Mouse (Mus musculus) neural tube, embryonic 15.5 days (tissue): ENCODE measurements around the gene Rnase11. TPM values are rescaled to one million over a fixed set of nuclear protein-coding genes. Genes with fewer than 3 reads are reported as not detected.
A peak's percentile ranks its signal among the peaks of the same experiment; 100 is the strongest.

Source experiments
- ATAC-seq: fragments of 200-750 bp; cut with Nextera tagmentation; 2 replicates; pipeline ENCODE4 v1.8.0; 2017; ENCODE audit warnings: mild to moderate bottlenecking, moderate TSS enrichment, moderate library complexity; ENCODE audit not compliant: low FRiP score
- H3K27ac ChIP-seq: fragments of 300-500 bp; sonication (generic); replicated peaks from 2 replicates; pipeline ENCODE4 v1.5.1; 2015; ENCODE audit warnings: mild to moderate bottlenecking, inconsistent platforms
- H3K27me3 ChIP-seq: fragments of 300-500 bp; sonication (generic); replicated peaks from 2 replicates; pipeline ENCODE4 v1.6.1; 2015; ENCODE audit warnings: inconsistent platforms
- H3K36me3 ChIP-seq: fragments of 300-500 bp; sonication (generic); 2 replicates; pipeline ENCODE4 v1.6.1; 2015; ENCODE audit warnings: inconsistent platforms
- H3K4me1 ChIP-seq: fragments of 300-500 bp; sonication (generic); 2 replicates; pipeline ENCODE4 v1.6.1; 2015; ENCODE audit warnings: inconsistent platforms
- H3K4me2 ChIP-seq: fragments of 300-500 bp; sonication (generic); 2 replicates; pipeline ENCODE4 v1.6.1; 2015; ENCODE audit warnings: inconsistent platforms, mild to moderate bottlenecking, moderate library complexity
- H3K4me3 ChIP-seq: fragments of 300-500 bp; sonication (generic); replicated peaks from 2 replicates; pipeline ENCODE4 v1.5.1; 2015; ENCODE audit warnings: mild to moderate bottlenecking, inconsistent platforms
- H3K9ac ChIP-seq: fragments of 300-500 bp; sonication (generic); replicated peaks from 2 replicates; pipeline ENCODE4 v1.6.1; 2015; ENCODE audit warnings: mild to moderate bottlenecking, inconsistent platforms
- H3K9me3 ChIP-seq: fragments of 300-500 bp; sonication (generic); replicated peaks from 2 replicates; pipeline ENCODE4 v1.6.1; 2016; ENCODE audit warnings: inconsistent platforms
- WGBS: fragments of 180-500 bp; shearing (Covaris S2); methylation state at CpG from one replicate; pipeline ENCODE4 v1.1.7; 2015; ENCODE audit warnings: mixed read lengths; 5-methylcytosine and 5-hydroxymethylcytosine counted together
- polyA plus RNA-seq: library from polyadenylated mRNA; unstranded; fragments of >200 nt; fragmentation: Nextera tagmentation; extraction: Ambion mirVana; gene quantifications from 2 replicates; pipeline ENCODE4 v1.2.1, GENCODE M21; 2015

Gene Rnase11
- polyA plus RNA-seq, 1 experiment from 2014 or later: not detected

DNA sequence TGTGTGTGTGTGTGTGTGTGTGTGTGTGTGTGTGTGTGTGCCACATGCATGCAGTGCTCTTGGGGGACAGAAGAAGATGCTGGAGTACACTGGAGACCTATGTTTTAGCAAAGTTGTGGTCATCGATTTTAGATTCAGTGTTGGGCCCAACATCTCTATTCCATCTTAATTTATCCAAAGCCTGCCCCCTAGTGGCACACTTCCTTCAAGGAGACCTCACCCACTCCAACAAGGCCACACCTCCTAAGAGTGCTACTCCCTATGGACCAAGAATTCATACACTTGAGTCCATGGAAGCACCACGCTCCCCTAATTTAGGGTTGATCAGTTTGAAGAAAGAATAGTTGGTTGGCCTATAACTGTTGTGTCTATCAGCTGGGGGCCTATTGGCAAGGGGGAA is 19.7 kb upstream of the Rnase11 start:
- Histone ChIP-seq H3K36me3 (no peaks in the 10 kb centered on the region), H3K4me2 (no peak overlapping the region), H3K27ac (no peak overlapping the region), H3K9me3 (no peaks in the 10 kb centered on the region), H3K9ac (no peak overlapping the region), H3K27me3 (no peaks in the 10 kb centered on the region), H3K4me1 (peaks cover 14% of the 10 kb centered on the region), H3K4me3 (no peak overlapping the region)
- ATAC-seq: no peak
- 97% methylated on average over 2 of the region's 2 CpGs for whole genome bisulfite sequencing

DNA sequence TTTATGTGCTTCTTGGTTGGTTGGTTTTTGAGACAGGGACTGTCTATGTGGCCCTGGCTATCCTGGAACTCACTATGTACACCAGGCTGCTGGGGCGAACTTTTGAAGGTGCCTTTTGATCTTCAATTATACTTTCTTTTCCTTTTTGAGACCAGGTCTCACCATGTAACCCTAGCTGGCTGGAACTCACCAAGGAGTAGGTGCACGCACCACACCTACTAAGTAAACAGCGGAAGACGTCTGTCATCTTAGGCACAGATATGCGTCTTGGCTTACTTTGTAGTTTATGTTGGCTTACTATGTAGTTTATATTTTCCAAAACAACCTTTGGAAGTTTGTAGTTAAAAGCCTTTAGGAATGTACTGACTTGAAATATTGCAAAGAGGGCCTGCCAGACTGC is 19.0 kb upstream of the Rnase11 start:
- no peak overlapping the region for H3K4me2 ChIP-seq
- 91% methylated on average over 5 of the region's 5 CpGs for WGBS

DNA sequence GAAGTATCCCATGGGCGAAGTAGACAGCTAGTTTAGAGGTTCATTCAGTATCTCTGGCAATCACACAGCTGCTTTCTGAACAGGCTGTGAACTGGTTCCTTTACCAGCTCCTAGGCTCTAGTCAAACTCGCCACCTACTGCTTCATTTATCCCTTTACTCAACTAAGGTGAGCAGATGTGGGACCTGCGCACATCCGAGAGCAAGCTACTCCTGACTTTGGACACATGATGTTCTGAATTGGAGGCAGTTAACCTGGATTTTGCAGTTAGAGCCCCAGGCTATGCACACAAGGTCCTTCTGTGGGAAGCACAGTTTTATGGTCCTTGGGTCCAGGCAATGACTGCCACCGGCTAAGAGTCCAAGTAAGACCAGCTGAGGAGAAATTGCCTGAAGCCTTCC is 10.8 kb upstream of the Rnase11 start:
- no peaks in the 10 kb centered on the region for H3K36me3 ChIP-seq
- H3K9me3 ChIP-seq: no peaks in the 10 kb centered on the region
- no peak overlapping the region for H3K4me3 ChIP-seq
- H3K27ac ChIP-seq: no peak overlapping the region
- no peaks in the 10 kb centered on the region for H3K27me3 ChIP-seq
- no peak overlapping the region for H3K9ac ChIP-seq
- no peak for ATAC-seq
- peaks cover 5% of the 10 kb centered on the region for H3K4me1 ChIP-seq
- H3K4me2 ChIP-seq: no peak overlapping the region
- WGBS: 86% methylated on average over 5 of the region's 5 CpGs

More for the DNA sequence above, 19.0 kb upstream of the Rnase11 start:
- Histone ChIP-seq H3K4me3 (no peak overlapping the region), H3K27me3 (no peaks in the 10 kb centered on the region), H3K9me3 (no peaks in the 10 kb centered on the region), H3K36me3 (no peaks in the 10 kb centered on the region), H3K4me1 (peaks cover 14% of the 10 kb centered on the region), H3K9ac (no peak overlapping the region), H3K27ac (no peak overlapping the region)
- no peak for ATAC-seq

DNA sequence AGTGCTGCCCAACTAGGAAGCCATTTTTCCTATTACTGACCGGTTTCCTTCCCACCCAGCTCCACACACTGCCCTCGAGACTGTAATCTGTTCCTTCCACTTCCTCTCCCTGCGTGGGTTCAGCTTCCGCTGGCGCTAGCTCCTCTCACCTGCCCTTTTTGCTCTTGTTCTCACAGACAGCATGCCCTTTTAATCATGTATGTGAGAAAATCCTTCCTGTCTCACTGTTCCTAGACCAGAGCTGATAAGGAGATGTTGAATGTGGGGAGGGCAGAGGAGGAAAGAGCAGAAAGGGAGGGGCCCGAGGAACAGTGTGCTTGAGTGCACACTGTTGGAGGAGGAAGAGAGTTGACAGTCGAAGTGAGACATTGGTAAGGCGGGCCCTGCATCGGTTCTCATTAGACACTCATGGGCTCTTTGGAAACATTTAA is 7.5 kb upstream of the Rnase11 start, which contains the start of gene Rnase12:
Gene Rnase12, minus strand, starts transcription at position 261 of the 431 bp plus-strand sequence.
- Histone ChIP-seq H3K36me3 (no peaks in the 10 kb centered on the region), H3K4me3 (no peak within 1 kb of the TSS), H3K4me2 (no peak within 1 kb of the TSS), H3K27ac (no peak within 1 kb of the TSS), H3K27me3 (no peaks in the 10 kb centered on the region), H3K9me3 (no peaks in the 10 kb centered on the region), H3K4me1 (peaks cover 7% of the 10 kb centered on the region; the same call in 1 of the 2 replicates), H3K9ac (no peak within 1 kb of the TSS)
- no peak for ATAC-seq
- 82% methylated on average over 9 of the region's 9 CpGs for WGBS

DNA sequence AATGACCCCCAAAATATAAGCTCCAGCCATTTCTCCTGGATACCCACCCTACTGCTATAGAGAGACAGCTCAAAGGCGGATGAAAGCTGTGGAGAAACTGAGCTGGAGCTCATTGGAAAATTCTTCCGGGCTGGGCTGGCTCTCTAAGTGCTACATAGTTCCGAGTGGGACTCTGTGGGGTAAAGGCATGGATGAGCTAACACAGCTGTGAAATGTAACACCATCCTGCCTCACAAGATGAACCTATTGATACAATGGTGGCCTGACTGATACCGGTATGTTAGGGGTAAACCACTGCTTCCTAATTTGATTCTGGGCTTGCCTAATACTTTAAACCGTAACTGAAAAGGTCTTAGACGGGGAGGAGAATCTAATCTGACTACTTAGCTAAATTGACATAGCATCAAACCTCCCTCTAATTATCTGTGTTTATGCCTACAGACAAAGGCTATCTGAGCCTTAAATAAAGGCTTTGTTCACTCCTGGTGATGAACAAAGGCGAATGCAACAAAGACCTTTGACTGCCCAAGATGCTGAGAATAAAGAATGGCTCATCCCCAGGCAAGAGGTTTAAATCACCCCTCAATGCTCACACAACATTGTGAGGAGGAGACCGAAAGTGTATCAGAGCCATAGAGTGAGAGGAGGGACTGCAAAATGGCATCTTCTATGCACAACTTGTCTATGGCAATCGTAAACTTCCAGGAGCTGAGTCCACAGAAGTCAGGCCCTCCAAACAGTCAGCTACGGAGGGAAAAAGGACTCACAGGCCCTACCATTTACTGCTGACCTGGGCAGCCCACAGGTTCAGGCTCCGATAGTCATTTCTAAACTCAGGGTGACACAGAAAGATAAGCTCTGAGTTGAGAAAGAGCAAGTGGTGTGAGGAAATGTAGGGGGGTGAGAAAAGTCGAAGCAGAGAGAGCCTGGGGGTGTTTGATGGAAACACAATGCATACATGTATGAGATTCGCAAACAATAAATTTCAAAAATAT is 4.6 kb upstream of the Rnase11 start:
- H3K27me3 ChIP-seq: no peaks in the 10 kb centered on the region
- H3K4me1 ChIP-seq: 0 out of 2 replicates have a peak, but pooled peaks cover 3% of the 10 kb centered on the region
- H3K36me3 ChIP-seq: no peaks in the 10 kb centered on the region
- no peak overlapping the region for H3K9ac ChIP-seq
- no peak overlapping the region for H3K4me3 ChIP-seq
- H3K9me3 ChIP-seq: no peaks in the 10 kb centered on the region
- ATAC-seq: no peak
- 0 out of 2 replicates have a peak overlapping the region, but pooled peaks have one; percentile 7 for H3K4me2 ChIP-seq
- 26% methylated on average over 13 of the region's 13 CpGs for WGBS
- no peak overlapping the region for H3K27ac ChIP-seq

DNA sequence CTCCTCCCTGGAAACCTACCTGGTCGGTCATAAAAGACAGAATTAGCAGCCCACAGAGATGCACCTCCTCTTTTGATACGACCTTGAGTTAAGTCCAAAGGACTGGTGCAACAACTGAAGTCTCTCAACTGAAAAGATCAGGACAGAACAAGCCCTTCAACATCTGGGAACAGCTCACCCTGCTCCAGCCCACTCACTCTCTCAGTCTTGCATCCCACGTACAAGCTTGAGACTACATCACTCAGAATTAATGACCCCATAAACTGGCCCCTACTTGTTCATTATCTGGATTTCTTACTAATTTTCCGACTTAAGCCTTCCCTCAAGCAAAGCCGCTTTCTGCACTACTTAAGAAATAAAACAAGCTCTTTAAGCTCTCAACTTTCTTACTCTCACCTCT is 3.2 kb upstream of the Rnase11 start:
- Histone ChIP-seq H3K4me2 (no peak overlapping the region), H3K36me3 (no peaks in the 10 kb centered on the region), H3K4me1 (0 out of 2 replicates have a peak, but pooled peaks cover 3% of the 10 kb centered on the region), H3K9ac (no peak overlapping the region), H3K4me3 (no peak overlapping the region), H3K27ac (no peak overlapping the region), H3K9me3 (no peaks in the 10 kb centered on the region), H3K27me3 (no peaks in the 10 kb centered on the region)
- 57% methylated on average over 5 of the region's 5 CpGs for WGBS
- no peak for ATAC-seq

DNA sequence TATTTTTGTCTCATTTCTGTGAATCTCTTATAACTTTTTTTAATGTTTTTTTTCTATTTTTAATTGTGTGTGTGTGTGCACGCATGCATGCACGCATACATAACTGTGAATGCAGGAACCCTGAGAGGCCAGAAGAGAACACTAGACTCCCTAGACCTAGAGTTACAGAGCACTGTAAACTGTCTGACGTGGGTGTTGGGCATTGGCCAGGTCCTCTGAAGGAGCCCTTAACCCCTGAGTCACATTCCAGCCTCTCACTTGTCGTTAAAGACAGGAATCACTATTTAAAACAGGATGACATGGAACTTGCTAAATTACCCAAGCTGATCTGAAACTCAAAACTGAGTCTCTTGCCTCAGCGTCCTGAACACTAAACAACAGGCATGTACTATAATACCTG is 2.0 kb upstream of the Rnase11 start:
- Histone ChIP-seq H3K9me3 (no peaks in the 10 kb centered on the region), H3K9ac (no peak overlapping the region), H3K4me2 (no peak overlapping the region), H3K27ac (no peak overlapping the region), H3K27me3 (no peaks in the 10 kb centered on the region), H3K4me3 (no peak overlapping the region), H3K4me1 (0 out of 2 replicates have a peak, but pooled peaks cover 3% of the 10 kb centered on the region), H3K36me3 (no peaks in the 10 kb centered on the region)
- WGBS: 72% methylated on average over 5 of the region's 5 CpGs
- ATAC-seq: no peak

DNA sequence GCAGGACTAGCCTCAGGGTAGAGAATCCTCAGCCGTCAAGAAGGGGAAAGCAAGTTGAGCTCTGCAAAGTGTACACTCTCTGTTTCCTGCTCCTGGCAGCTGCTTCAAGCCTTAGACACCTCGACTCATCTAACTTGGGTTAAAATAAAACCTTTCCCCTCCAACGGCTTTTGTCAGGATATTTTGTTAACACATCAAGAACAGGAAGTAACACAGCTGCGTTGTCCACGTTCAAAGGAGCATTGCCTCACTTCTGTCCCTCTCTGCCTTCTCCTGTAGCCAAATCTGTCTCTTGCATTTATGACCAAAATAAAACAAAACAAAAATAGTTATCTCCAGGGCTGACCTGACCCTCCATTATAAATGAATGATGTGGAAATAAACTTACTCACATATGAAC is 2.1 kb downstream of the Rnase11 start:
- no peak overlapping the region for H3K4me2 ChIP-seq
- H3K4me3 ChIP-seq: no peak overlapping the region
- no peaks in the 10 kb centered on the region for H3K36me3 ChIP-seq
- H3K27me3 ChIP-seq: no peaks in the 10 kb centered on the region
- ATAC-seq: no peak
- H3K9me3 ChIP-seq: no peaks in the 10 kb centered on the region
- H3K27ac ChIP-seq: no peak overlapping the region
- H3K9ac ChIP-seq: no peak overlapping the region
- no peaks in the 10 kb centered on the region for H3K4me1 ChIP-seq
- WGBS: 72% methylated on average over 5 of the region's 5 CpGs

DNA sequence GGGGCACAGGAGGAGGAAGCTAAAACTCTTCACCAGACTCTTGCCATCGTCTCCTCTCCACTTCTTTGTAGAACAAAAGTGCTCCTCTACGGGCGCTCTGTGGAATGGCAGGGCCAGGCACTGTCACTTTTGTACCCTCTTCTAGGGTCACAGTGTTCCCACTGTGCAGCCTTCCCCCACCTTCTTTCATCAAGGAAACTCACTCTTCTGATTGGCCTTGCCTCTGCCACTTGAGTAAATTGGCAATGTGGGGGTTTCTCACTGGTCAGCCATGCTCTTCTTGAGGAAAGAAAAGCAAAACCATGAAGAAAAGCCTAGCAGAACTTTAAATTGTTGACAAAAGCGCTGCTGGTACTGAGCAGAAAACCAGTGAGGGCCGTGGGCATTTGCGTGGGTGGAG is 8.2 kb downstream of the Rnase11 start, which contains the start of gene Rnase9:
Gene Rnase9, minus strand, starts transcription at position 101 of the 400 bp plus-strand sequence.
- no peak within 1 kb of the TSS for H3K4me2 ChIP-seq
- no peaks in the 10 kb centered on the region for H3K27me3 ChIP-seq
- H3K9me3 ChIP-seq: no peaks in the 10 kb centered on the region
- H3K4me3 ChIP-seq: no peak within 1 kb of the TSS
- H3K9ac ChIP-seq: no peak within 1 kb of the TSS
- H3K27ac ChIP-seq: no peak within 1 kb of the TSS
- no peaks in the 10 kb centered on the region for H3K4me1 ChIP-seq
- H3K36me3 ChIP-seq: no peaks in the 10 kb centered on the region
- WGBS: 70% methylated on average over 6 of the region's 6 CpGs
- no peak for ATAC-seq

DNA sequence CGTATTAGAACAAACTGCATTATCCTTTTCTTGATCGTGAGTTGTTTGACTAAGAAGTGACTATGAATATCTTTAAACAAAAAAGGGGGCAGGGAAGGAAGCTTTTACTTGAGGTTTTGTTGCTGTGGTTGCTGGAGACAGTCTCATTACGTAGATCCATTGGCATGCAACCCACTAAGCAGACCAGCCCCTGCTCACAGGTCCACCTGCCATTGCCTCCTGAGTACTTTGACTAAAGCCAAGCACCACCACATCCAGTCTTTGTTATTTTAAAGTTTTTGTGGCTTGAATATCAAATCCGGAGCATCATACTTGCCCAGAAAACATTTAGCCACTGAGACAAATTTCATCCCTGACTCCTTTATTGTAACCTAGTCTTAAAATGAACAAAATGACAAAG is 13.7 kb downstream of the Rnase11 start:
- WGBS: 82% methylated on average over 4 of the region's 4 CpGs
- H3K4me1 ChIP-seq: no peaks in the 10 kb centered on the region
- ATAC-seq: no peak
- no peak overlapping the region for H3K4me2 ChIP-seq
- H3K36me3 ChIP-seq: no peaks in the 10 kb centered on the region
- H3K27ac ChIP-seq: no peak overlapping the region
- no peak overlapping the region for H3K9ac ChIP-seq
- H3K4me3 ChIP-seq: no peak overlapping the region
- no peaks in the 10 kb centered on the region for H3K9me3 ChIP-seq
- no peaks in the 10 kb centered on the region for H3K27me3 ChIP-seq

DNA sequence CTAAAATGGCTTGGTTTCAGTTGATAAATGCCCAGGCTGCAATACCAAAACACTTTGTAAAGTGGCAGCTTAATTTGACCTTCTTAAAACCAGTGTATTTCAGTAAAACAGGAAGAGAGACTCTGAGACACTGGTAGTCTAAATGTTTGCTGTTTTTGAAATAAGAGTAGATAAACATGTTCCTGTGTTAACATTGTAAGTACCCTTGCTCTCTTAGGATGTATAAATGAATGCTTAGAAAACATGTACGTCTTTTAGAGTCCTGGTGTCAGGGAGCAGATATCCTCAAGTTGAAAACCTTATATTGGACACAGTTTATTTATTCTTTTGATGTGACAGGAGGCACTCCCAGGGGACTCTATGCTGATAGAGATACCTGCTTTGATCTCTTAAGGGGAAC is 14.8 kb downstream of the Rnase11 start:
- Histone ChIP-seq H3K4me3 (no peak overlapping the region), H3K27ac (no peak overlapping the region), H3K36me3 (no peaks in the 10 kb centered on the region), H3K4me1 (no peaks in the 10 kb centered on the region), H3K9me3 (no peaks in the 10 kb centered on the region), H3K9ac (no peak overlapping the region), H3K27me3 (no peaks in the 10 kb centered on the region), H3K4me2 (no peak overlapping the region)
- ATAC-seq: no peak
- WGBS: 37% methylated on average over 1 of the region's 1 CpGs
